Mouse (Mus musculus) thymus, adult 2 months (tissue): Measurements from ENCODE around the gene Ccdc65. TPM values are rescaled to one million over a fixed set of nuclear protein-coding genes. Genes with fewer than 3 reads are reported as not detected.

Experiments
- DNase-seq: peaks from one replicate; pipeline ENCODE4 v3.0.0; 2021
- H3K27ac ChIP-seq: fragments of 200-500 bp; 2 replicates; pipeline ENCODE4 v1.5.1; 2012; ENCODE audit warnings: low read length, control low read depth; ENCODE audit not compliant: control insufficient read depth, insufficient read depth
- H3K27me3 ChIP-seq: fragments of 200-500 bp; 2 replicates; pipeline ENCODE4 v1.6.1; 2012; ENCODE audit warnings: mild to moderate bottlenecking, low read length, moderate library complexity, mixed read lengths; ENCODE audit not compliant: control insufficient read depth, insufficient read depth
- H3K36me3 ChIP-seq: fragments of 200-500 bp; 2 replicates; pipeline ENCODE4 v1.6.1; 2012; ENCODE audit warnings: mild to moderate bottlenecking, low read length, moderate library complexity; ENCODE audit not compliant: control insufficient read depth, insufficient read depth
- H3K4me1 ChIP-seq: fragments of 200-500 bp; replicated peaks from 2 replicates; pipeline ENCODE4 v1.6.1; 2012; ENCODE audit warnings: low read length; ENCODE audit not compliant: control insufficient read depth, insufficient read depth
- H3K4me3 ChIP-seq: fragments of 200-500 bp; 2 replicates; pipeline ENCODE4 v1.5.1; 2012; ENCODE audit warnings: mild to moderate bottlenecking, low read length, control low read depth, moderate library complexity; ENCODE audit not compliant: control insufficient read depth, insufficient read depth
- CTCF ChIP-seq: fragments of 200-500 bp; IDR thresholded peaks from 2 replicates; pipeline ENCODE4 v1.5.1; 2012; ENCODE audit warnings: mild to moderate bottlenecking, control low read depth, low read length, moderate library complexity, borderline replicate concordance; ENCODE audit not compliant: control insufficient read depth, poor library complexity, insufficient read depth; ENCODE audit errors: extremely low read depth
- POLR2A ChIP-seq: fragments of 200-500 bp; IDR thresholded peaks from 2 replicates; pipeline ENCODE4 v1.6.1; 2012; ENCODE audit warnings: mild to moderate bottlenecking, low read length, control low read depth, moderate library complexity; ENCODE audit not compliant: control insufficient read depth, poor library complexity, insufficient read depth; ENCODE audit errors: extremely low read depth
- WGBS: fragments of 180-500 bp; shearing (Covaris S2); methylation state at CpG from one replicate; pipeline ENCODE4 v1.1.7; 2018; 5-methylcytosine and 5-hydroxymethylcytosine counted together
- polyA plus RNA-seq: library from polyadenylated mRNA; depleted of rRNA; stranded (reverse); fragments of >200 nt; gene quantifications from 2 replicates; pipeline ENCODE4 v1.2.3, GENCODE M21; 2012; rRNA removed

Ccdc65 gene
- polyA plus RNA-seq, 1 experiment: 0.04 TPM

GRCm38 (mm10) chr15:98772511-98773211 lies 64.7 kb downstream of the Ccdc65 start:
- H3K27me3 ChIP-seq: peaks cover 19% of the 10 kb centered on the region; the same call in 1 of the 2 replicates
- H3K36me3 ChIP-seq: no peaks in the 10 kb centered on the region
- peaks cover 28% of the 10 kb centered on the region for H3K4me1 ChIP-seq
- TF ChIP-seq POLR2A (peak; percentile 51; the same call in 1 of the 2 replicates), CTCF (peak; percentile 13; the same call in 1 of the 2 replicates)
- 6% methylated on average over 36 of the region's 36 CpGs for WGBS
- H3K4me3 ChIP-seq: peak overlapping the region; percentile 57
- H3K27ac ChIP-seq: peak overlapping the region; percentile 70
- peak; percentile 68 for DNase-seq

Other genes with a start within 250 kb of the Ccdc65 start
- not detected in 2 replicates for gene OR5BS1P, start 238.3 kb upstream of the Ccdc65 start, polyA plus RNA-seq
- 0.48 TPM in 1 of 2 replicates, not detected in the other for gene Lalba, start 225.5 kb upstream of the Ccdc65 start, polyA plus RNA-seq
- not detected in 2 replicates for gene Olfr279, start 215.8 kb upstream of the Ccdc65 start, polyA plus RNA-seq
- 71.6 and 78.4 TPM in 2 replicates for gene Kansl2, start 173.9 kb upstream of the Ccdc65 start, polyA plus RNA-seq
- 26.8 and 32.0 TPM in 2 replicates for gene Ccnt1, start 137.3 kb upstream of the Ccdc65 start, polyA plus RNA-seq
- gene 4930415O20Rik, start 137.2 kb upstream of the Ccdc65 start, polyA plus RNA-seq: 0.31 TPM in 1 of 2 replicates, not detected in the other
- 211 and 230 TPM in 2 replicates for gene Adcy6, start 98.1 kb upstream of the Ccdc65 start, polyA plus RNA-seq
- 102 and 127 TPM in 2 replicates for gene Cacnb3, start 77.4 kb upstream of the Ccdc65 start, polyA plus RNA-seq
- 59.7 and 65.5 TPM in 2 replicates for gene Ddx23, start 45.3 kb upstream of the Ccdc65 start, polyA plus RNA-seq
- 2.6 and 2.8 TPM in 2 replicates for gene Rnd1, start 30.7 kb upstream of the Ccdc65 start, polyA plus RNA-seq
- gene Fkbp11, start 20.0 kb downstream of the Ccdc65 start, polyA plus RNA-seq: 2.1 and 3.1 TPM in 2 replicates
- gene Arf3, start 55.0 kb downstream of the Ccdc65 start, polyA plus RNA-seq: 165 and 182 TPM in 2 replicates
- gene Wnt10b, start 69.9 kb downstream of the Ccdc65 start, polyA plus RNA-seq: 3.4 and 3.9 TPM in 2 replicates
- gene Wnt1, start 81.7 kb downstream of the Ccdc65 start, polyA plus RNA-seq: 0.07 and 0.22 TPM in 2 replicates
- 0.26 and 0.65 TPM in 2 replicates for gene Ddn, start 101.3 kb downstream of the Ccdc65 start, polyA plus RNA-seq
- gene Prkag1, start 123.3 kb downstream of the Ccdc65 start, polyA plus RNA-seq: 90.7 and 105 TPM in 2 replicates
- 69.1 and 93.4 TPM in 2 replicates for gene Kmt2d, start 163.0 kb downstream of the Ccdc65 start, polyA plus RNA-seq
- gene Rhebl1, start 186.3 kb downstream of the Ccdc65 start, polyA plus RNA-seq: 8.0 and 9.8 TPM in 2 replicates
- 1.1 and 2.6 TPM in 2 replicates for gene Dhh, start 190.3 kb downstream of the Ccdc65 start, polyA plus RNA-seq
- gene Lmbr1l, start 210.0 kb downstream of the Ccdc65 start, polyA plus RNA-seq: 390 and 404 TPM in 2 replicates
- gene Tuba1b, start 226.4 kb downstream of the Ccdc65 start, polyA plus RNA-seq: 3,866 and 5,106 TPM in 2 replicates
- gene Gm49450, start 245.3 kb downstream of the Ccdc65 start, polyA plus RNA-seq: 82.1 and 153 TPM in 2 replicates
- 373 and 432 TPM in 2 replicates for gene Tuba1a, start 245.5 kb downstream of the Ccdc65 start, polyA plus RNA-seq